Mouse (Mus musculus) kidney, adult 2 months (tissue): ENCODE measurements at regions not wholly inside any gene's neighbourhood (a gene's known extent, or its start where the extent isn't known, plus 50 kb on each side); places are given as distances from the start of the nearest gene placed in this dataset.

Source experiments
- CTCF ChIP-seq: fragments of 200-500 bp; conservative IDR thresholded peaks from 2 replicates; pipeline ENCODE4 v1.5.1; 2011; ENCODE audit warnings: low read depth, mild to moderate bottlenecking, control low read depth, low read length, moderate library complexity, mixed read lengths; ENCODE audit not compliant: insufficient read depth, insufficient read length
- POLR2A ChIP-seq: fragments of 200-500 bp; IDR thresholded peaks from one replicate; pipeline ENCODE4 v1.6.1; 2011; ENCODE audit warnings: low read depth, low read length, control low read depth

DNA sequence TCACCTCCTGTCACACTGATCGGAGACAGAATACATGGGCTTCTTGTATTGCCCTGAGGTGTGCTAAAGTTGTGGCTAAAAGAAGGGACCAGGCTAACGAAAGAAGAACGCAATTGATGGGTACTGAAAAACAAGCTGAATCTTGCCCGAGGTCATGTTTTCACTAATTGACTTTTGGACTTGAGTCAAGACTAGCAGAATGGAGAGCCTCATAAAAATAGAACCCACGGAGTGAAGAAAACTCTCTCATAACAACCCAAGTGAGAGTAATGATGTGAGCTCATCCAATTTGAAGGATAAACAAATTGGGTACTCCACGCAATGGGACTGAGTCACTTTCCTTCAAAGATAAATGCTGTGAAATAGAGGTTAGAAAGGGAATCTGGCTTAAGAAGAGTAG is 55.0 kb upstream of the Cyp1b1 start:
- TF ChIP-seq CTCF (no peak), POLR2A (no peak)
